Mouse (Mus musculus) heart, adult 18-20 months (tissue): ENCODE results near the gene Grik1. TPM values are rescaled to one million over a fixed set of nuclear protein-coding genes. Genes with fewer than 3 reads are reported as not detected.

ENCODE experiments used
- DNase-seq, 2 experiments: peaks; one replicate each; pipeline ENCODE4 v3.0.0; 2021 to 2022; ENCODE audit warnings: mixed read lengths in 1 of 2
- total RNA-seq, 2 experiments: library from RNA; stranded (reverse); gene quantifications; 2 replicates each; pipeline ENCODE4 v1.2.3; 2021

Gene Grik1
- total RNA-seq, 2 experiments from 2014 or later: 0.08 TPM; not detected in 1

GRCm38 (mm10) chr16:88141594-88141993 lies 148.5 kb downstream of the Grik1 start:
- no peak for DNase-seq

DNA sequence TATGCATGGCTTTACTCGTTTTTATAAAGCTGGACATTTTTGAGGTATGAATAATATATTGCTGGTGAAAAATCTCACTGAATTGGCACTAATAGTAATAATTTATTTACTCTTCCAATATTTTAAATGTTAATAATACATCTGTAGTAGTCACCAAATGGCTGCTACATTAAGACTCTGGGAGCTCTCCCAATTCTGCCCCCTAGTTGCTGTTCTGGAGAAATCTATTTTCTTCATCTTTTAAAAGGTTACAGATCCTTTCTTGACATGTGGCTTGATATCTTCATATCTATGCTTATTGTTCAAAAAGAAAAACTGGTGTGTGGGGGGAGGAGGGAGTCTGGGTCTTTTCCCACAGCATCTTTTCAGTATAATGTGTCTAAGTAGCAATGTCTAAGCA lies 151.2 kb downstream of the Grik1 start:
- no peak for DNase-seq

DNA sequence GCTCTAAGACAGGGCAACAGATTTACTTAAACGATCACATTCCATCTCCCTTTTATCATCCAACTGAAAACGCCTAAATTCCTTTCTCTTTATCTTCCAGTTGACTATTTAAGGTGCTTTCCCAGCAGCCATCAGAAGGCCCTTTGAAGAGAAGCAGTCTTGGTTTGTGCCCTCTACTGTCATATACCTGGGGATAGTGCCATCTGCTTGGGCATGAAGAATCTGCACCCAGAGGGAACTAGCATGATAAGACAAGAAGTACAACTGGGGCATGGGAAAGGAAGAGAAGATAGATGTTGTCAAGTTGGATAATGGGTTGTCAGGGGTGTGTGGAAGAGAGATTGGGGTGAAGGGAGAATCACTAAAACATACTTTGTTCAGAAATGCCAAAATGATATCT lies 157.1 kb downstream of the Grik1 start:
- DNase-seq: no peak

DNA sequence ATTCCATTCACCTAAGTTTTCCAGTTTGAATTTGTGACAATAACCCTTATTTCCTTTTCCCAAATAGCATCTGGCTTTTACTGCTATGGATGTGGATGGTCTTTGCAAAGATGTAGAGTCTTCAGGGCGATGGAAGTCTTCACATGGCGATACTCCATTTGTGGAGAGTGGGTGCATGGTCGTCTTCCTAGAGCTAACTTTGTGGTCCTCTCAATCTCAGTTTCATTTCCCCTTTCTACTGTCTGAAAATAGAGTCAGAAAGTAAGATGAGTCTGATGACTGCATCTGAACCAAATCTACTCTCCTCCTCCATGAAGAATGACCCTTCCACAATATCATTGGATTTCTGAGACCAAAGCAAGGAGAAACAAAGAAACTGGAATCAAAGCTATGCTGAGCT lies 159.0 kb downstream of the Grik1 start:
- DNase-seq: no peak

DNA sequence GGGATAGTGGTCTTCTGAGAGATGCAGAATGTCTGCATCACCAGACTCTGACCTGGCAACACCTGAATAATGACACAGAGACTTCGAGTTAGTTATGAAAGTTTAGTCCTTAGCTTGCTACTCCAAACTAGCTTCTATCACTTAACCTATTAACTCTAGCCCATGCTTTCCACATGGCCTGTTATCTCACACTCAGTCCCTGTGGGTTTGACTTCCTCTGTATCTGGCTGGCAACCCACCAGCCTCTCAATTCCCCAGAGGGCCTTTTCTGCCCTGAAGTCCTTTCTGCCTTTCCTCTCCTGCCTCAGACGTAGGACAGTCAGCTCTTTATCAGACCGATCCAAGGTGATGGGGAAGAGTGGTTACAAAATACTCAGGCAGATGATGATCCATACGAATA lies 165.0 kb downstream of the Grik1 start:
- DNase-seq: no peak

DNA sequence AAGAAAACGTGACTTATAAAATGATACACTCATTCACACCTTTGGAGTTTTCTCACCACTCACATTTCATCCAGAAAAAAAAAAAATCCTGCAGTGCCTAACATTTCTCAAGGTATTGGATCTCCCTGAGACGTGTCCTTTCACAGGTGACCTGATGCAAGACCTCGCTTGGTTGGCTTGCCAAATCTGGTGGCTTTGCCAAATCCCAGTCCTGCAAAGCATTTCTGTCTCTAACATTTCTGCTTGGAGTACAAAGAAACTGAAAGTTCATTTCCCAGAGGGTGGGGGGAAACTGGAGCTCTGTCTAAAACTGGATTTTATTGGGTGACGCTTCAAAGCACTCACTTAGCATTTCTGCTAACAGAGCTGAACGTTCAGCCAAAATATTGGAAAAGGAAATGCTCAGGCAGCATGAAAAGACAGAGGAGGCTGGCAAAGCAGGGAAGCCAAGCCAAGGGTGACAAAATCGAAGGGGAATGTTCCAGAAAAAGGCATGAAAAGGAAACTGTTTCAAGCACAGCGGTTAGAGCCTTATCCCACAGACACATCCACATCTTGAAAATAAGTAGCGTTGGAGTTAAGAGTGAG lies 177.4 kb downstream of the Grik1 start:
- no peak for DNase-seq

DNA sequence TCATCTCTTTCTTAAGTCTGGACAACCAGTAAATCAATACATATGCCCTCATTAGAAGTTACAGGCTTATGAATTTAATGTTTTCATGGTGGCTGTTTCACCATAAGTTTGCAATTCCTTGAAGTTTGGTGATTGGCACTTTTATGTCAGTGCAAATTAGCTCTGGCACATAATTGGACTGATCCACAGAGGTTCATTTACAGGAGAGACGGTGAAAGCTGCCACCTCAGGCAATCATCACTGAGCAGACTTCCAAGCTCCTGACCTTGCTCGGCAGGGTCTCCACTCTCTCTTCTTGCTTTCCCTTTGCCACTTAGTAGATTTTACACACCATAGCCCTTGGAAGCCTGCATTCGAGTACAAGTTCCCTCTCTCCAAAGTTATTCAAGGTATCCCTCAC lies 178.6 kb downstream of the Grik1 start:
- no peak for DNase-seq

GRCm38 (mm10) chr16:88094206-88094789 lies 195.8 kb downstream of the Grik1 start:
- DNase-seq: no peak

DNA sequence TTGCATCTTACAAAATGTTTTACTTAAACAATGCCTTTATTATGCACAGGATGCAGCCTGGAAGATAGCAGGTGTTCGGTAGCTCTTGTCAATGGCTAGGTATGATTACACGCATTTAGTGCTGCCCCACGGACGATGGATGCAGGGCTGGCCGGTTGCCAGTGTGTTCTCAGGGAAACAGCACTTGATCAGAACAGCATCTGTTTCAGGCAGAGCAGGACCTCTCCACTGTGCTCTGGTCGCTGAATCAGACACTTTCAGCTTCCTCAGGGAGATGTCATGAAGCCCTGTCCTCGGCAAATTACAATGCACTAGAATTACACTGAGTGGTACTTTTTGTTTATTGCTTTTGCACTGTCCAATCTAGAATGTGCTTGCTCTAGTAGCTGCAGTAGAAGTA lies 202.8 kb downstream of the Grik1 start:
- no peak for DNase-seq

- DNase-seq: no peak
Measured at GRCm38 (mm10) chr16:88074716-88075115, 215.3 kb downstream of the Grik1 start.

DNA sequence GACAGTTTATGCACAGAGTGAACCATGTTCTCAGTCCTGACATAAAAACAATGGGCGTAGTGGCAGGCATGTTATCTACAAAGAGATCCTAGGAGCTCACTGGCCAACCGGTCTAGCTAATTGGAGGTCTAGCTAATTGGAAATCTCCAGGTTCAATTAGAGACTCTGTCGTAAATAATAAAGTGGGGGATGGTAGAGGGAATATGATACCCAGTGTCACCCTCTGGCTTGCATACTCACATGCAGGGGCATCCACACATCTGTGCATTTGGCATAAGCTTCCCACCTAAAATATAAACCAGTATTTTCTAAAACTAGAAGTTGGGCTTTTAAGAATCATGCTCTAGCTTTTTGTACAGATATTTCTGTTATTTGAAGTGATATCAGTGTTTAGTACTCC lies 229.1 kb downstream of the Grik1 start:
- DNase-seq: no peak

- DNase-seq: no peak
Measured at GRCm38 (mm10) chr16:88048121-88048520, 241.9 kb downstream of the Grik1 start.

DNA sequence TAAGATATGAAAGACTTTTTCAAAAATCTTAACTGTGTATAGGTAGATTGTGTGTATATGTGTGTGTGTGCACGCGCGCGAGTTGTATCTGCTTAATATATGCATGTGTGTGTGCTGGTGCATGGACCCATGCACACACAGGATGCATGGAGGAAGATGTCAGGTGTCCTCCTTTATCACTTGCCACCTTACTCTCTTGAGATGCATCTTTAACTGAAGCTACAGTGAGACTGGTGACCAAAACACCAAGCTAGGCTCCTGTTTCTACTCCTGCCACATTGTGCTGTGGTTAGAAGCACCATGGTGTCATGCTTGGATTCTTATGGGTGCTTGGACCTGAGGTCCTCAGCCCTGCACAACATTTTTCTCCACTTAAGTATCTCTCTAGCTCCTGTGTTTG lies 245.7 kb downstream of the Grik1 start:
- no peak for DNase-seq

GRCm38 (mm10) chr16:88042458-88042857 lies 247.6 kb downstream of the Grik1 start:
- DNase-seq: no peak

DNA sequence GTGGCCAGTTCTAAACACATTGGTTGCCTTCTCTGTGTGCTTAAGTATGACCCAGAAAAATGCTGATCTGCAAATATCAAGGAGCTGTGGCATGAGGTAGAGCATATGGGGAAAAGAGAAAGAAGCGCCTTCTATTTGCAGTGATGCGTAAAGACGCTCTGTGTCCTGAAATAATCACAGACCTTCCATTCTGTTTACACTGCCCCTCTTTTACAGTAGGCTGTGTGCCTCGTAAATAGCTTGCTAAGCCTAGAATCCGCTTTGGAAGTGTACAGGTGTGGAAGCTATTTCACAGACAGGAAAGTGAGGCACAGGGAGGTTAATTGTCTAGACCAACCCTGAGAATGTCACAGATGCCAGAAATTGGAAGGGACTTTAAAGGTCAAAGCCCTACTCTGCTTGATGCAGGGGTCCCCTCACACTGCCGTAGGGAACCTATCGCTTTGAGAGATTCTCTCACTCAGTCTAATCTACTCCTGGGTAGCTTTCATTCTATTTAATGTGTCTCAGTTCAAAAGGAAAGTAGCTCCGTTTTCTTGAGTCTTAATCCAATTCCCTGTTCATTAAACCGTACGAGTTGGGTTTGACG lies 251.5 kb downstream of the Grik1 start:
- no peak for DNase-seq

GRCm38 (mm10) chr16:87988805-87989204 lies 301.3 kb downstream of the Grik1 start:
- no peak for DNase-seq

GRCm38 (mm10) chr16:87984201-87984870 lies 305.7 kb downstream of the Grik1 start:
- DNase-seq: no peak

DNA sequence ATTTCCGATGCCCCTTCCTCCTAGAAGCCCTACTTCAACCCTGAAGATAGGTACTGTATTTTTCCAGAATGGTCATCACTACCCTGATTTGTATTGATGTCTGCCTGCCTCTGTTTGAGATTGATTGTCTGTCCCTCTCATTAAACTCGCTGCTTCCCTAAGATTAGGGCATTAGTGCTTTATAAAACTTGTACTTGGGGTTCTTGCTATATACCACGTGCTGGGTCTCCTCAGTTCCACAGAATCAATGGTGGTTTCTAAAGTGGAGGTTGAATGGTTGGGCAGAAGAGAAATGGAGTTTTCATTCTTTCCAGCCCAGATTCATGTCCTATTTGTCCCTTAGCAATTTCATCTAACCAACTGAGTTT lies 316.0 kb downstream of the Grik1 start:
- no peak for DNase-seq

GRCm38 (mm10) chr16:87973394-87974075 lies 316.5 kb downstream of the Grik1 start:
- no peak for DNase-seq

- no peak for DNase-seq
Measured at GRCm38 (mm10) chr16:87971911-87972310, 318.2 kb downstream of the Grik1 start.

DNA sequence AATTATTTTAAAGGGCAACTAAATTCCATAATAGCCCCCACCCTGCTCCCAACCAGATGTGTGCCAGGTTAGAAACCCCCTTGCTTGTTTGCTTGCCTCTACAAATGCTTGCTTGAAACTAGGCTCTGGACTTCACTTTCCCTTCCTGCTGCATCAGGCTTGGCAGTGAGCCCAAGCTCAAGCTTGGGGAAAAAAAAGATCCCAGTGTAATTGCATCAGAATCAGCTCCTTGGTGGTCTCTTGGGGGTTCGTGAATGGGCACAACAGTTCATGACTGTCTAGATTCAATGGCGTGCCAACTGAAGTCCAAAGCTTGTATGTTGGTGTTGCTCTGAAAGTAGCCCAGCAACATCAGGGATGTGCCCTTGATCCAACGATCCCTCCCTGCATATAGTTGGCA lies 320.1 kb downstream of the Grik1 start:
- DNase-seq: no peak

DNA sequence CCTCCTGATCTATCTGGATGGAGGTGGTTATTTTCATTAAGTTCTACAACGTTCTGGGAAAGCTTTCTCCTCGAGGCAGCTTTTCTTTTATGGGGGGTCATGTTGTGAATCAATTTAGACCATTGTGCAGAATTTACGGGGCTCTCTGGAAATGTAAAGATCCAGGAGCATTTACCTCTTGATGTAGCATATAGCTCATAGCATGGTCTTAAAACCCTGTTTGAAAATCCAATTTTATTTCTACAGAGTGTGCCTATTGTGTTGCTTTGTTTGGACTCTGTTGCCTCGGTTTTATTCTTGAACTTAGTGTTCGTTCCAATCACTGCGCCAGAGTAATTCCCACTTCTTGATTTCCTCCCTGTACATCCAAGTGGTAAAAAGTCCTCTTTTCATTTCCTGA lies 328.6 kb downstream of the Grik1 start:
- no peak for DNase-seq

DNA sequence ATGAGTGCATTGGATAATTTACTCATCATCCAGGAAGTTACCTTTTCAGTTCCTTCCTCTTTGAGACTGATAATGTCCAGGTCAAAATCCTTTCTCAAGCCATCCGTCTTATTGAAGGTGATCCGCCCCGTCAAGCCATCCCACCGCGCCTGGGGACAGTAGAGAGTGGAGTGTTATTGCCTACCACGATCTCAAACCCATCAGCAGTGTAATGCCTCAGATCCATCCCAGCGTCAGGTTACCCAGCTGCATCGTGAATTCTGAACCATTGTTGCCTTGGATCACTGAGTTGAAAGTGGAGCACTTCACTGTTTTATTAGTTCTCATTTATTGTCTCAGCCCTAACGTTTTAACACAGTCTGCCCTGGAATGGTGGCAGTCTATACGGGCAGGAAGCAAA lies 332.6 kb downstream of the Grik1 start:
- no peak for DNase-seq
